Mouse (Mus musculus): ENCODE measurements around the gene I0C0044D17Rik.

DNA sequence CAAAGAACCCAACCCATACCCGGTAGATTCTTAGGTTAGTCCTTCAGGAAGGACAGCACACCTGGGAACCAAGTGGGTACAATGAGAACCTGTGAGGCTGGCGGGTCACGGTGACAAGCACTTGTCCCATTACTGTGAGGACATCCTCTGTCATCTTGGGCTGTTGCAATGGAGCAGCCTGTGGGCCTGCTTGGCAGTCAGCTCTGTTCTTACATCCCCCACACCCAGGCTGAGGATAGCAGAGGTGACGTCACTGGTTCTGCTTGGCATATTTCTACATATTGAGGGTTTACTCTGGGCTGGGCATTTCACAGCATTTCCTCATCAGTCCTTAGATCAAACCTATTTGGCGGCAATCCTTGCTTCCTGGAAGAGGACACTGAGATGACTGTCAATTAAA is 49.9 kb downstream of the I0C0044D17Rik start:
- TF ChIP-seq CTCF (IDR thresholded peaks at IDR 0.05; ENCODE audit: low read depth, low read length), result no peak
- TF ChIP-seq TAL1 (conservative IDR thresholded peaks at IDR 0.05; ENCODE audit: low read depth, low read length), result no peak
- TF ChIP-seq GATA1 (IDR thresholded peaks at IDR 0.05; ENCODE audit: borderline replicate concordance, low read length), result no peak
